Mouse (Mus musculus) adrenal gland, postnatal 0 days (tissue): ENCODE results near the gene Fam20c. TPM values are rescaled to one million over a fixed set of nuclear protein-coding genes. Genes with fewer than 3 reads are reported as not detected.

Experiments
- polyA plus RNA-seq: library from polyadenylated mRNA; unstranded; fragments of >200 nt; fragmentation: Nextera tagmentation; extraction: Ambion mirVana; gene quantifications from 2 replicates; pipeline ENCODE4 v1.2.1, GENCODE M21; 2015

The Fam20c gene
- 16.7 and 22.7 TPM in 2 replicates for polyA plus RNA-seq

GRCm38 (mm10) chr5:138754303-138755120, at the start of gene Fam20c:
Fam20c (plus strand) TSS chr5:138754514.

GRCm38 (mm10) chr5:138819780-138820179, 65.5 kb downstream of the Fam20c start, which contains the start of gene Gm5294:
Gm5294 (plus strand) TSS chr5:138820080.

Other genes with a start within 250 kb of the Fam20c start
- not detected in 2 replicates for gene 1700123K08Rik, start 189.8 kb upstream of the Fam20c start, polyA plus RNA-seq
- gene Zfp68, start 134.8 kb upstream of the Fam20c start, polyA plus RNA-seq = 42.0 and 57.3 TPM in 2 replicates
- 4.2 and 5.3 TPM in 2 replicates for gene A430033K04Rik, start 131.7 kb upstream of the Fam20c start, polyA plus RNA-seq
- not detected in 2 replicates for gene Gm5294, start 65.6 kb downstream of the Fam20c start, polyA plus RNA-seq
- 21.3 and 32.4 TPM in 2 replicates for gene Pdgfa, start 242.9 kb downstream of the Fam20c start, polyA plus RNA-seq